In genomic region chr16:93590915-93591314, GRCm38 (mm10) we compare ENCODE assay signal across 17 mouse cellular contexts. TPM values are rescaled to one million over a fixed set of nuclear protein-coding genes. Genes with fewer than 3 reads are reported as not detected.
"Had no signal": no experiment of that assay in that cellular context is flagged by ENCODE, and none has a peak within 500 bp of the region (broad histone marks: within the 10 kb centered on the region; RNA-seq: fewer than 3 reads in every experiment).

No protein-coding gene starts in this region.

- H3K9ac ChIP-seq: midbrain, embryonic 13.5 days had no signal

- DNase-seq: kidney, adult 18-20 months; kidney, postnatal 10 days; lung, adult 2 months; lung, postnatal 36 days; right cerebral cortex, postnatal 14 days; thymus, postnatal 14 days had no signal

- H3K27me3 ChIP-seq: midbrain, embryonic 13.5 days had no signal

- H3K9me3 ChIP-seq: limb, embryonic 10.5 days; midbrain, embryonic 13.5 days had no signal

- ATAC-seq: lung, postnatal 0 days; midbrain, embryonic 13.5 days had no signal

- H3K4me3 ChIP-seq: left cerebral cortex, adult 2 months; limb, embryonic 10.5 days; midbrain, embryonic 13.5 days had no signal

- H3K4me2 ChIP-seq: midbrain, embryonic 13.5 days had no signal

- H3K4me1 ChIP-seq: midbrain, embryonic 13.5 days had no signal

- H3K27ac ChIP-seq: left cerebral cortex, adult 2 months; limb, embryonic 10.5 days; midbrain, embryonic 13.5 days had no signal

RNA-seq across cellular contexts. Expression of gene Gm5678, which starts 37.0 kb away (rescaled TPM):
- total RNA-seq: megakaryocyte progenitor cell, adult 5-6 weeks; midbrain, postnatal 0 days had no signal
- polyA plus RNA-seq: kidney, embryonic 14.5 days; large intestine, adult 2 months; limb, embryonic 10.5 days; limb, embryonic 14.5 days; lung, adult 2 months; lung, postnatal 0 days; midbrain, embryonic 13.5 days; midbrain, postnatal 0 days; neural tube, embryonic 14.5 days; urinary bladder, adult 2 months had no signal
